Mouse (Mus musculus) spleen, adult 2 months (tissue): Measurements from ENCODE around the gene Wdr20.

Experiments
- CTCF ChIP-seq: fragments of 200-500 bp; IDR thresholded peaks from 2 replicates; pipeline ENCODE4 v1.5.1; 2011; ENCODE audit warnings: mild to moderate bottlenecking, inconsistent platforms; ENCODE audit not compliant: insufficient read depth, insufficient read length, insufficient replicate concordance; ENCODE audit errors: extremely low read depth
- POLR2A ChIP-seq: fragments of 200-500 bp; IDR thresholded peaks from 2 replicates; pipeline ENCODE4 v1.6.1; 2011; ENCODE audit warnings: low read depth, low read length, inconsistent platforms

- TF ChIP-seq CTCF (peak; percentile 91), POLR2A (no peak)
These were observed 105.7 kb downstream of the Wdr20 start for GRCm38 (mm10) chr12:110843194-110844048.
